Mouse (Mus musculus) liver, embryonic 12.5 days (tissue): Measurements from ENCODE around the gene Cenpt. TPM values are rescaled to one million over a fixed set of nuclear protein-coding genes. Genes with fewer than 3 reads are reported as not detected.
"Not testable (repeated sequence)": the region's sequence is repeated elsewhere in the genome, so short reads cannot be mapped to it uniquely, and the experiment has no call there.

Experiments used
- ATAC-seq: fragments of 200-750 bp; cut with Nextera tagmentation; 2 replicates; pipeline ENCODE4 v1.8.0; 2017; ENCODE audit warnings: moderate number of reproducible peaks, mild to moderate bottlenecking, moderate library complexity
- H3K27ac ChIP-seq: fragments of 300-500 bp; sonication (generic); 2 replicates; pipeline ENCODE4 v1.5.1; 2016; ENCODE audit warnings: mild to moderate bottlenecking
- H3K27me3 ChIP-seq: fragments of 300-500 bp; sonication (generic); replicated peaks from 2 replicates; pipeline ENCODE4 v1.6.1; 2016; ENCODE audit warnings: mild to moderate bottlenecking, moderate library complexity
- H3K36me3 ChIP-seq: fragments of 300-500 bp; sonication (generic); 2 replicates; pipeline ENCODE4 v1.6.1; 2016; ENCODE audit warnings: mild to moderate bottlenecking, moderate library complexity
- H3K4me1 ChIP-seq: fragments of 300-500 bp; sonication (generic); 2 replicates; pipeline ENCODE4 v1.6.1; 2016
- H3K4me2 ChIP-seq: fragments of 300-500 bp; sonication (generic); 2 replicates; pipeline ENCODE4 v1.6.1; 2016; ENCODE audit warnings: mild to moderate bottlenecking, moderate library complexity
- H3K4me3 ChIP-seq: fragments of 300-500 bp; sonication (generic); 2 replicates; pipeline ENCODE4 v1.5.1; 2016; ENCODE audit warnings: mild to moderate bottlenecking, moderate library complexity
- H3K9ac ChIP-seq: fragments of 300-500 bp; sonication (generic); 2 replicates; pipeline ENCODE4 v1.6.1; 2016; ENCODE audit warnings: mild to moderate bottlenecking, moderate library complexity
- H3K9me3 ChIP-seq: fragments of 300-500 bp; sonication (generic); replicated peaks from 2 replicates; pipeline ENCODE4 v1.6.1; 2016; ENCODE audit warnings: mild to moderate bottlenecking, moderate library complexity
- WGBS: fragments of 180-500 bp; shearing (Covaris S2); methylation state at CpG from one replicate; pipeline ENCODE4 v1.1.7; 2016; ENCODE audit not compliant: insufficient replicate concordance; 5-methylcytosine and 5-hydroxymethylcytosine counted together
- polyA plus RNA-seq: library from polyadenylated mRNA; unstranded; fragments of >200 nt; fragmentation: Nextera tagmentation; extraction: Ambion mirVana; gene quantifications from 2 replicates; pipeline ENCODE4 v1.2.1, GENCODE M21; 2016

Gene Cenpt
- polyA plus RNA-seq, 1 experiment from 2014 or later: 29.2 TPM

DNA sequence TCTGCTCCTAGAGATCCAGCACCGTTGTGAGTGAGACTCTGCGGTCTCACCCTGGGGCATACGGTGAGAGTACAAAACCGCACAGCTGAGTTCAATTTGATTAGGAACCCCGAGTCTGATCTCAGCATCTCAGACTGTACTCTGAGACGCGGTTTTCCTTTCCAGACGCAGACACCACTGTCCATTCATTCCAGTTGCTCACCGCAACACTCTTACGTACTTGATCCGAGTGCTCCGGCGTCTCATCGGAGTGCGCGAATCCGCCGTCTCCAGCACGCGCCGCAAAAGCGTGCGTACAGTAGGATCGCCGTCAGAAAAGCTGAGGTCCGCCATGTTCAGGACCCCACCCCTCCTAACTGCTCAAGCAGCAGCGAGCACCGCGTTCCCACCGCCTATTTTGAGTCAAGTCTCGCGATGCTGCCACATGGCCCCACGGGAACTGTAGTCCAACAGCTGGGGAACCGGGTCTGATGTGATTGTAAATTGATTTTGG lies 1.4 kb downstream of the Cenpt start:
- under 1% methylated on average over 34 of the region's 34 CpGs for WGBS
- Histone ChIP-seq H3K4me1 (peaks cover 46% of the 10 kb centered on the region), H3K36me3 (peaks cover 33% of the 10 kb centered on the region), H3K9me3 (no peaks in the 10 kb centered on the region), H3K27ac (peak overlapping the region; percentile 90), H3K4me2 (peak overlapping the region; percentile 77), H3K9ac (peak overlapping the region; percentile 85), H3K4me3 (peak overlapping the region; percentile 72), H3K27me3 (no peaks in the 10 kb centered on the region)
- ATAC-seq: peak; percentile 74

GRCm38 (mm10) chr8:105850611-105851010 lies 2.5 kb downstream of the Cenpt start:
- WGBS: 66% methylated on average over 7 of the region's 7 CpGs
- no peak for ATAC-seq
- H3K9ac ChIP-seq: peak overlapping the region; percentile 52
- H3K9me3 ChIP-seq: no peaks in the 10 kb centered on the region
- peaks cover 44% of the 10 kb centered on the region for H3K36me3 ChIP-seq
- peak overlapping the region; percentile 16; the same call in 1 of the 2 replicates for H3K27ac ChIP-seq
- H3K4me1 ChIP-seq: peaks cover 41% of the 10 kb centered on the region
- H3K27me3 ChIP-seq: no peaks in the 10 kb centered on the region
- H3K4me2 ChIP-seq: peak overlapping the region; percentile 77
- H3K4me3 ChIP-seq: peak overlapping the region; percentile 38

- Histone ChIP-seq H3K27ac (no peak overlapping the region), H3K4me2 (peak overlapping the region; percentile 77), H3K27me3 (no peaks in the 10 kb centered on the region), H3K9me3 (no peaks in the 10 kb centered on the region), H3K4me3 (no peak overlapping the region), H3K36me3 (peaks cover 50% of the 10 kb centered on the region), H3K9ac (no peak overlapping the region), H3K4me1 (peaks cover 37% of the 10 kb centered on the region)
- 92% methylated on average over 4 of the region's 4 CpGs for WGBS
- no peak for ATAC-seq
Measured at GRCm38 (mm10) chr8:105850014-105850413, 3.1 kb downstream of the Cenpt start.

DNA sequence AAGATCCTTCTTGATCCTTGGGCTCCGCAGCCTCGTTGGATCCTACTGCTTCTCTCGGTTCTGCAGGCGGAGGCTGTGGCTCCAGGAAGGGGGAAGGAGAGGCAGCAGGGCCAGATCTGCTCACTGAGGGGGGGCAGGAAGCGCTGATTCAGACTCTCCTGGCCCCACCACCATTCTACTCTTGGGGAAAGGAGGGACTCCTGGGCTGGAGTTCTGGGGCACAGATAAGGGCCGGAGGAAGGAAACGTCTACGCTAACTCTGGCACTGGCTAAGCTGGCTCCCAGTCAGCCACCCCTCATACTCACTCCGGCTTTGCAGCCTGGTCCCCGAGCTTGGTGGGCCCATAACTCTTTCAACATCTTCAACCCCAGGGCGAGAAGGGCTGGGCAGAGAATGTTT lies 6.4 kb downstream of the Cenpt start:
- H3K27me3 ChIP-seq: no peaks in the 10 kb centered on the region
- peak overlapping the region; percentile 36; the same call in 1 of the 2 replicates for H3K9ac ChIP-seq
- no peaks in the 10 kb centered on the region for H3K9me3 ChIP-seq
- no peak overlapping the region; the same call in 1 of the 2 replicates for H3K4me2 ChIP-seq
- peaks cover 27% of the 10 kb centered on the region for H3K4me1 ChIP-seq
- 49% methylated on average over 11 of the region's 11 CpGs for WGBS
- peaks cover 80% of the 10 kb centered on the region for H3K36me3 ChIP-seq
- ATAC-seq: no peak
- H3K4me3 ChIP-seq: no peak overlapping the region
- peak overlapping the region; percentile 37; the same call in 1 of the 2 replicates for H3K27ac ChIP-seq

DNA sequence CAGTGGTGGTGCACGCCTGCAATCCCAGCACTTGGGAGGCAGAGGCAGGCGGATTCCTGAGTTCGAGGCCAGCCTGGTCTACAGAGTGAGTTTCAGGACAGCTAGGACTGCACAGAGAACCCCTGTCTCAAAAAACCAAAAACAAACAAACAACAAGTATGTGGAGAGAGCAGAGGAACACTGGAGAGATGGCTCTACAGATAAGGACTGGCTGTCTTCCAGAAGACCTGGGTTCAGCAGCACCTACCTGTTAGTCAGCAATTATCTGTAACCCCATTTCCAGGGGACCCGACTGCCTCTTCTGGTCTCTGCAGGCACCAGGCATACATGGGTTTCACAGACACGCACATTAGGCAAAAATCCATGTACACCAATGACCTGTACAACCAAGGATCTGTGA lies 13.9 kb downstream of the Cenpt start:
- Histone ChIP-seq H3K4me1 (peaks cover 23% of the 10 kb centered on the region), H3K36me3 (peaks cover 30% of the 10 kb centered on the region), H3K4me3 (no peak overlapping the region), H3K4me2 (no peak overlapping the region), H3K9me3 (no peaks in the 10 kb centered on the region), H3K27me3 (no peaks in the 10 kb centered on the region), H3K27ac (no peak overlapping the region), H3K9ac (no peak overlapping the region)
- no peak for ATAC-seq
- WGBS: 73% methylated on average over 5 of the region's 5 CpGs

DNA sequence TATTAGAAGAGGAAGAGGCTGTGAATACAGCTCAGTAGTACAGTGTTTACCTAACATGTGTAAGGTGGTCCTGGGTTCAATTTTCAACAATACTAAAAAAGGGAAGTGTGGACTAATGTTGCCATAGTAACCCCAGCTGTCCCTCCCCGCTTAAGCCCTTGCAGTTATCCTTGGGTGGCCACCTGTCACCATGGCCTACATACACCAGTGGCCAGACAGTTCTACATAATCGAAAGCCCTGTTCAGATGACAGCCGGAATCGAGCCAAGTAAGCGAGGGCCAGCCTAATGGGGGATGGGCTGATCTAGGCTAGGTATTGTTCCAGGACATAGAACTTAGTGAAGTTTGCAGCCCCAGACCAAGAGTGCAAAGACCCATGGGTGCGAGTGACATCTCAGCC lies 16.1 kb downstream of the Cenpt start:
- Histone ChIP-seq H3K36me3 (peaks cover 11% of the 10 kb centered on the region), H3K4me2 (no peak overlapping the region), H3K9me3 (no peaks in the 10 kb centered on the region), H3K4me3 (no peak overlapping the region), H3K4me1 (peaks cover 41% of the 10 kb centered on the region), H3K9ac (no peak overlapping the region; the same call in 1 of the 2 replicates), H3K27ac (no peak overlapping the region), H3K27me3 (no peaks in the 10 kb centered on the region)
- no peak for ATAC-seq
- 75% methylated on average over 6 of the region's 6 CpGs for WGBS

- WGBS: 22% methylated on average over 11 of the region's 11 CpGs
- H3K4me1 ChIP-seq: peaks cover 51% of the 10 kb centered on the region
Measured at GRCm38 (mm10) chr8:105835318-105835717, 17.8 kb downstream of the Cenpt start.

DNA sequence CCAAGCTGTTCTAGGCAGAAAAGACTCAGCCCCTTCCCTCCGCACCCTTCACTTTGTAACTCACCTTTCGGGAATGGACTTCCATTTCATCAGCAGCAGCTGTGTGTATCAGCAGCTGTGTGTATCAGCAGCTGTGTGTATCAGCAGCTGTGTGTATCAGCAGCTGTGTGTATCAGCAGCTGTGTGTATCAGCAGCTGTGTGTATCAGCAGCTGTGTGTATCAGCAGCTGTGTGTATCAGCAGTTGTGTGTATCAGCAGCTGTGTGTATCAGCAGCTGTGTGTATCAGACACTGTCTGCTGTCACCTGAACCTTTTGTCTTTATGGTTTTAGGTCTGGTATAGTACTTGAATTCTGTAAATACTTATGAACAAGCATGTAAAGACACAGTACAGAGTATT lies 19.3 kb downstream of the Cenpt start:
- H3K4me1 ChIP-seq: peaks cover 61% of the 10 kb centered on the region
- peak overlapping the region; percentile 64 for H3K4me2 ChIP-seq
- peak overlapping the region; percentile 94 for H3K27ac ChIP-seq
- not testable (repeated sequence) for H3K9me3 ChIP-seq, H3K27me3 ChIP-seq, H3K36me3 ChIP-seq
- 67% methylated on average over 2 of the region's 2 CpGs for WGBS
- ATAC-seq: 0 out of 2 replicates have a peak, but pooled peaks have one; percentile 36
- H3K4me3 ChIP-seq: peak overlapping the region; percentile 57
- H3K9ac ChIP-seq: peak overlapping the region; percentile 73

More at GRCm38 (mm10) chr8:105835318-105835717, 17.8 kb downstream of the Cenpt start:
- peak overlapping the region; percentile 78 for H3K27ac ChIP-seq
- H3K9me3 ChIP-seq: no peaks in the 10 kb centered on the region
- H3K4me3 ChIP-seq: no peak overlapping the region
- peak overlapping the region; percentile 17; the same call in 1 of the 2 replicates for H3K9ac ChIP-seq
- peak; percentile 68 for ATAC-seq
- H3K4me2 ChIP-seq: peak overlapping the region; percentile 43
- H3K36me3 ChIP-seq: no peaks in the 10 kb centered on the region
- H3K27me3 ChIP-seq: no peaks in the 10 kb centered on the region

GRCm38 (mm10) chr8:105826861-105827848 lies 25.9 kb downstream of the Cenpt start, which contains the start of the genes Ranbp10 and Tsnaxip1:
Gene Ranbp10 (minus strand): TSS chr8:105827350.
Gene Tsnaxip1 (plus strand): TSS chr8:105827731.
- Histone ChIP-seq H3K27me3 (no peaks in the 10 kb centered on the region), H3K4me3 (peak within 1 kb of the TSS; percentile 97), H3K9ac (peak within 1 kb of the TSS; percentile 97), H3K36me3 (peaks cover 42% of the 10 kb centered on the region), H3K9me3 (no peaks in the 10 kb centered on the region), H3K27ac (peak within 1 kb of the TSS; percentile 97), H3K4me2 (peak within 1 kb of the TSS; percentile 75), H3K4me1 (peaks cover 76% of the 10 kb centered on the region)
- WGBS: under 1% methylated on average over 52 of the region's 52 CpGs
- peak; percentile 93 for ATAC-seq

- H3K9ac ChIP-seq: peak overlapping the region; percentile 97
- peaks cover 50% of the 10 kb centered on the region for H3K36me3 ChIP-seq
- H3K4me1 ChIP-seq: peaks cover 79% of the 10 kb centered on the region
- peak overlapping the region; percentile 97 for H3K4me3 ChIP-seq
- H3K4me2 ChIP-seq: peak overlapping the region; percentile 75
- ATAC-seq: no peak
- 3% methylated on average over 4 of the region's 4 CpGs for WGBS
- H3K27ac ChIP-seq: peak overlapping the region; percentile 97
- no peaks in the 10 kb centered on the region for H3K27me3 ChIP-seq
- no peaks in the 10 kb centered on the region for H3K9me3 ChIP-seq
Measured at GRCm38 (mm10) chr8:105826379-105826778, 26.7 kb downstream of the Cenpt start.

DNA sequence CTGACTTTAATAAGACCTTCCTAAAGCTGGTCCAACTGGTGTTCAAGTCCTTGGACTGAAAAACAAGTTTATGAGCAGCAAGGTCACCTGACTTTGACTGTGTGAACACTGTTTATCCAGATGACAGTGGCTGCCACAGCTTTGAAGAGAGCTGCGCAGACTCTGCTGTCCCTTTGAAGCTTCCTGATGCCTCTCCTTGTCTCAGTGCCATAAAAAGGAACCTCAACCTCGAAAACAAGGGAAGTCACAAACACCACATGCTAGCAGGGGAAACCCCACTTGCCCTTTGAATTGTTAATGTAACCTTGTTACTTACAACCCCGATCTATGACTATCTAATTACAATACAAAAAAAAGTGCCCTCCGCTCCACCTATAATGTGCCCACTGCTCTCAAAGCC lies 27.6 kb downstream of the Cenpt start:
- Histone ChIP-seq H3K9ac (peak overlapping the region; percentile 97), H3K36me3 (peaks cover 58% of the 10 kb centered on the region), H3K27ac (peak overlapping the region; percentile 97), H3K4me3 (peak overlapping the region; percentile 97), H3K27me3 (no peaks in the 10 kb centered on the region), H3K4me2 (peak overlapping the region; percentile 75), H3K4me1 (peaks cover 82% of the 10 kb centered on the region), H3K9me3 (no peaks in the 10 kb centered on the region)
- 74% methylated on average over 4 of the region's 4 CpGs for WGBS
- ATAC-seq: no peak

DNA sequence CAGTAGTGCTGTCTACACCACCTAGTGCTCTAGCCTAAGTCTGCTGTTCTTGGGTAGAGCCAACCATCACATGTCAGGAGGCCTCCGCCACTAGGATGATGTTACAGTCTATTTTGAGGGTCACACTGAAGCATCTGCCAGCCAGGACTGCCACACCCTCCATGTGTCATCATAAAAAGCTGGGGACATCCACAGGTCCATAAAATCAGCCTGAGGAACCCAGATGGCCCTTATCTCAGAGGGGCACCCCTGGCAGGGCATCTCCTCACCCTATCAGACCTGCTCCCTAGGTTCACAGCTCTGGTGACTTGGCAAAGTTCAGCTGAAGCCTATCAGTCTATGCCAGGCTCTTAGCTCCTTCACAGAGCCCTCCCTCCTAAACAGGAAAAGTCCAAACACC lies 32.2 kb downstream of the Cenpt start:
- WGBS: 14% methylated on average over 1 of the region's 1 CpGs
- peaks cover 94% of the 10 kb centered on the region for H3K36me3 ChIP-seq
- peak overlapping the region; percentile 73 for H3K9ac ChIP-seq
- H3K9me3 ChIP-seq: no peaks in the 10 kb centered on the region
- H3K27me3 ChIP-seq: no peaks in the 10 kb centered on the region
- H3K27ac ChIP-seq: peak overlapping the region; percentile 97
- peak overlapping the region; percentile 75 for H3K4me2 ChIP-seq
- peak; percentile 97 for ATAC-seq
- peak overlapping the region; percentile 97 for H3K4me3 ChIP-seq
- peaks cover 95% of the 10 kb centered on the region for H3K4me1 ChIP-seq
